Mouse (Mus musculus) hindbrain, embryonic 15.5 days (tissue): ENCODE results near the gene RPS10-NUDT3. TPM values are rescaled to one million over a fixed set of nuclear protein-coding genes. Genes with fewer than 3 reads are reported as not detected.
"Not testable (repeated sequence)": the region's sequence is repeated elsewhere in the genome, so short reads cannot be mapped to it uniquely, and the experiment has no call there.

Source experiments
- ATAC-seq: fragments of 200-750 bp; cut with Nextera tagmentation; 2 replicates; pipeline ENCODE4 v1.8.0; 2017; ENCODE audit warnings: low read depth, moderate number of reproducible peaks, moderate TSS enrichment; ENCODE audit not compliant: low FRiP score
- H3K27ac ChIP-seq: fragments of 300-500 bp; sonication (generic); replicated peaks from 2 replicates; pipeline ENCODE4 v1.5.1; 2015; ENCODE audit warnings: mild to moderate bottlenecking, inconsistent platforms
- H3K27me3 ChIP-seq: fragments of 300-500 bp; sonication (generic); 2 replicates; pipeline ENCODE4 v1.6.1; 2015; ENCODE audit warnings: control low read depth, inconsistent platforms
- H3K36me3 ChIP-seq: fragments of 300-500 bp; sonication (generic); 2 replicates; pipeline ENCODE4 v1.6.1; 2015; ENCODE audit warnings: control low read depth, inconsistent platforms
- H3K4me1 ChIP-seq: fragments of 300-500 bp; sonication (generic); replicated peaks from 2 replicates; pipeline ENCODE4 v1.6.1; 2015; ENCODE audit warnings: control low read depth, inconsistent platforms
- H3K4me2 ChIP-seq: fragments of 300-500 bp; sonication (generic); 2 replicates; pipeline ENCODE4 v1.6.1; 2015; ENCODE audit warnings: moderate library complexity, mild to moderate bottlenecking, inconsistent platforms
- H3K4me3 ChIP-seq: fragments of 300-500 bp; sonication (generic); 2 replicates; pipeline ENCODE4 v1.5.1; 2015; ENCODE audit warnings: mild to moderate bottlenecking, inconsistent platforms
- H3K9ac ChIP-seq: fragments of 300-500 bp; sonication (generic); 2 replicates; pipeline ENCODE4 v1.6.1; 2015; ENCODE audit warnings: inconsistent platforms
- H3K9me3 ChIP-seq: fragments of 300-500 bp; sonication (generic); 2 replicates; pipeline ENCODE4 v1.6.1; 2016; ENCODE audit warnings: control low read depth, inconsistent platforms
- WGBS: fragments of 180-500 bp; shearing (Covaris S2); methylation state at CpG from one replicate; pipeline ENCODE4 v1.1.7; 2015; 5-methylcytosine and 5-hydroxymethylcytosine counted together
- polyA plus RNA-seq: library from polyadenylated mRNA; unstranded; fragments of >200 nt; fragmentation: Nextera tagmentation; extraction: Ambion mirVana; gene quantifications from 2 replicates; pipeline ENCODE4 v1.2.1, GENCODE M21; 2015

Gene RPS10-NUDT3
- polyA plus RNA-seq, 1 experiment from 2014 or later: not detected

GRCm38 (mm10) chr17:27655089-27656010 is 20.3 kb upstream of the RPS10-NUDT3 start, which contains the start of gene Pacsin1:
Pacsin1 (plus strand) TSS chr17:27655509.
- H3K27me3 ChIP-seq: no peaks in the 10 kb centered on the region
- H3K4me2 ChIP-seq: peak within 1 kb of the TSS; percentile 83
- peak within 1 kb of the TSS; percentile 73 for H3K9ac ChIP-seq
- peak within 1 kb of the TSS; percentile 83 for H3K4me3 ChIP-seq
- H3K4me1 ChIP-seq: peaks cover 28% of the 10 kb centered on the region
- no peaks in the 10 kb centered on the region for H3K9me3 ChIP-seq
- no peaks in the 10 kb centered on the region for H3K36me3 ChIP-seq
- peak within 1 kb of the TSS; percentile 84 for H3K27ac ChIP-seq
- 1% methylated on average over 52 of the region's 65 CpGs for WGBS
- ATAC-seq: peak; percentile 87

- H3K4me3 ChIP-seq: no peak overlapping the region
- H3K4me1 ChIP-seq: peaks cover 28% of the 10 kb centered on the region
- ATAC-seq: no peak
- WGBS: 73% methylated on average over 10 of the region's 10 CpGs
- no peaks in the 10 kb centered on the region for H3K9me3 ChIP-seq
- no peaks in the 10 kb centered on the region for H3K36me3 ChIP-seq
- no peaks in the 10 kb centered on the region for H3K27me3 ChIP-seq
- no peak overlapping the region for H3K4me2 ChIP-seq
- no peak overlapping the region for H3K9ac ChIP-seq
- no peak overlapping the region for H3K27ac ChIP-seq
These were observed 18.4 kb upstream of the RPS10-NUDT3 start for GRCm38 (mm10) chr17:27653253-27653959.

GRCm38 (mm10) chr17:27652046-27652790 is 17.2 kb upstream of the RPS10-NUDT3 start:
- Histone ChIP-seq H3K4me3 (no peak overlapping the region), H3K27ac (no peak overlapping the region), H3K9me3 (no peaks in the 10 kb centered on the region), H3K4me2 (no peak overlapping the region), H3K36me3 (no peaks in the 10 kb centered on the region), H3K9ac (no peak overlapping the region), H3K27me3 (no peaks in the 10 kb centered on the region), H3K4me1 (peaks cover 28% of the 10 kb centered on the region)
- ATAC-seq: no peak
- WGBS: 83% methylated on average over 22 of the region's 23 CpGs

GRCm38 (mm10) chr17:27650586-27650985 is 15.6 kb upstream of the RPS10-NUDT3 start:
- no peaks in the 10 kb centered on the region for H3K36me3 ChIP-seq
- no peaks in the 10 kb centered on the region for H3K9me3 ChIP-seq
- no peaks in the 10 kb centered on the region for H3K27me3 ChIP-seq
- ATAC-seq: no peak
- peaks cover 11% of the 10 kb centered on the region for H3K4me1 ChIP-seq
- H3K9ac ChIP-seq: no peak overlapping the region
- no peak overlapping the region for H3K27ac ChIP-seq
- no peak overlapping the region for H3K4me3 ChIP-seq
- no peak overlapping the region for H3K4me2 ChIP-seq
- WGBS: 87% methylated on average over 13 of the region's 13 CpGs

GRCm38 (mm10) chr17:27650160-27650559 is 15.1 kb upstream of the RPS10-NUDT3 start:
- no peak for ATAC-seq
- H3K4me3 ChIP-seq: no peak overlapping the region
- no peaks in the 10 kb centered on the region for H3K27me3 ChIP-seq
- no peaks in the 10 kb centered on the region for H3K36me3 ChIP-seq
- H3K4me2 ChIP-seq: no peak overlapping the region
- H3K9me3 ChIP-seq: no peaks in the 10 kb centered on the region
- peaks cover 8% of the 10 kb centered on the region for H3K4me1 ChIP-seq
- H3K9ac ChIP-seq: no peak overlapping the region
- WGBS: 12% methylated on average over 12 of the region's 12 CpGs
- H3K27ac ChIP-seq: no peak overlapping the region

GRCm38 (mm10) chr17:27645807-27646206 is 10.8 kb upstream of the RPS10-NUDT3 start:
- ATAC-seq: no peak
- WGBS: 44% methylated on average over 7 of the region's 7 CpGs
- Histone ChIP-seq H3K9ac (no peak overlapping the region), H3K4me1 (peaks cover 13% of the 10 kb centered on the region), H3K27ac (no peak overlapping the region), H3K4me2 (no peak overlapping the region), H3K27me3 (no peaks in the 10 kb centered on the region), H3K4me3 (no peak overlapping the region), H3K9me3 (no peaks in the 10 kb centered on the region), H3K36me3 (no peaks in the 10 kb centered on the region)

- H3K4me1 ChIP-seq: peaks cover 13% of the 10 kb centered on the region
- H3K36me3 ChIP-seq: no peaks in the 10 kb centered on the region
- 39% methylated on average over 2 of the region's 2 CpGs for WGBS
- no peak overlapping the region for H3K9ac ChIP-seq
- H3K27ac ChIP-seq: no peak overlapping the region
- no peak overlapping the region for H3K4me3 ChIP-seq
- H3K9me3 ChIP-seq: no peaks in the 10 kb centered on the region
- ATAC-seq: no peak
- H3K27me3 ChIP-seq: no peaks in the 10 kb centered on the region
- H3K4me2 ChIP-seq: no peak overlapping the region
These were observed 9.6 kb upstream of the RPS10-NUDT3 start for GRCm38 (mm10) chr17:27644572-27644971.

- Histone ChIP-seq H3K4me1 (peaks cover 13% of the 10 kb centered on the region), H3K9ac (no peak overlapping the region), H3K27me3 (no peaks in the 10 kb centered on the region), H3K36me3 (no peaks in the 10 kb centered on the region), H3K9me3 (no peaks in the 10 kb centered on the region), H3K4me2 (no peak overlapping the region), H3K4me3 (no peak overlapping the region), H3K27ac (0 out of 2 replicates have a peak overlapping the region, but pooled peaks have one; percentile 82)
- no peak for ATAC-seq
- 90% methylated on average over 9 of the region's 9 CpGs for WGBS
These were observed 8.7 kb upstream of the RPS10-NUDT3 start for GRCm38 (mm10) chr17:27643756-27644155.

- no peak for ATAC-seq
- Histone ChIP-seq H3K9me3 (no peaks in the 10 kb centered on the region), H3K4me1 (peaks cover 13% of the 10 kb centered on the region), H3K27ac (peak overlapping the region; percentile 82), H3K27me3 (no peaks in the 10 kb centered on the region), H3K36me3 (no peaks in the 10 kb centered on the region), H3K4me3 (no peak overlapping the region), H3K9ac (no peak overlapping the region), H3K4me2 (peak overlapping the region; percentile 37)
- 31% methylated on average over 6 of the region's 6 CpGs for WGBS
These were observed 8.1 kb upstream of the RPS10-NUDT3 start for GRCm38 (mm10) chr17:27643101-27643500.

GRCm38 (mm10) chr17:27642491-27643062 is 7.6 kb upstream of the RPS10-NUDT3 start:
- ATAC-seq: peak; percentile 80
- Histone ChIP-seq H3K9me3 (no peaks in the 10 kb centered on the region), H3K4me2 (peak overlapping the region; percentile 37), H3K4me1 (peaks cover 13% of the 10 kb centered on the region), H3K4me3 (no peak overlapping the region), H3K27ac (peak overlapping the region; percentile 82), H3K27me3 (no peaks in the 10 kb centered on the region), H3K9ac (no peak overlapping the region), H3K36me3 (no peaks in the 10 kb centered on the region)
- 8% methylated on average over 12 of the region's 12 CpGs for WGBS

- 92% methylated on average over 6 of the region's 6 CpGs for WGBS
- not testable (repeated sequence) for ATAC-seq, H3K9me3 ChIP-seq, H3K36me3 ChIP-seq, H3K4me2 ChIP-seq, H3K4me3 ChIP-seq, H3K27ac ChIP-seq, H3K9ac ChIP-seq, H3K27me3 ChIP-seq
- H3K4me1 ChIP-seq: peaks cover 27% of the 10 kb centered on the region
These were observed 4.8 kb upstream of the RPS10-NUDT3 start for GRCm38 (mm10) chr17:27639851-27640250.
